Mouse (Mus musculus): ENCODE measurements around the gene Lyzl6. TPM values are rescaled to one million over a fixed set of nuclear protein-coding genes. Genes with fewer than 3 reads are reported as not detected.

Lyzl6 gene
- polyA plus RNA-seq, 1 experiment from 2014 or later, result not detected

DNA sequence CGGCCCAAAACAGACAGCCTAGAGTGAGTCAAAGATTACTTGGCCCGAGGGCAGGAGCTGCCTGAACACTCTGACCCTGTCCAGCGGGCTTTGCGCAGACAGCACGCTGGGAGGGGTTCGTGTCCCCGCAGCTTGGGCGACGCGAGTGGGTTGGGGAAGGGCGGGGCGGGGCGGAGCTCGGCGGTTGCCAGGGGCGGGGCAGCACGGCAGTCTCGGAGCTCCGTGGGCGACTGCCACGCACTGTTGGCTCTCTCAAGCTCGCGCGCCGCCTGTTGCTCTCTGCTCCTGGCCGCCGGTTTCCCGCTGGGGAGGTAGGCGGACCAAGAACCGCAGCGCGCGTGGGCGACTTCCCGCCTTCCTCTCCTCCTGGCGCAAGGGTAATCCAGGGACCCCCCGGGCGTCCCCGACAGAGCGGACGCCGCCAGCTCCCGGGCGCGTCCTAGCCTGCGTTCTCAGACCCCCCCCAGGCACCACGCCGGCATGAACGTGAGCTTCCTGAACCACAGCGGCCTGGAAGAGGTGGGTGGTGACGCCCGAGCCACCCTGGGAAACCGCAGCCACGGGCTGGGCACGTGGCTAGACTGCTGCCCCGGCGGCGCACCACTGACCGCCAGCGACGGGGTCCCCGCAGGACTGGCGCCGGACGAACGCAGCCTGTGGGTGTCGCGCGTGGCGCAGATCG is 10.8 kb upstream of the Lyzl6 start, which contains the start of gene Rprml:
Rprml (plus strand) TSS at position 270 of the 682 bp plus-strand sequence.
- 1% methylated on average over 65 of the region's 71 CpGs for WGBS
- H3K9ac ChIP-seq (ENCODE audit: low read depth, low read length), result peak within 1 kb of the TSS; percentile 46
- peak within 1 kb of the TSS; percentile 48 for H3K4me3 ChIP-seq (ENCODE audit: low read depth, low read length)
- H3K27me3 ChIP-seq (ENCODE audit: control insufficient read depth, insufficient read depth, low read depth, low read length), result peaks cover 70% of the 10 kb centered on the region
- H3K27ac ChIP-seq (ENCODE audit: low read length), result no peak within 1 kb of the TSS
- H3K4me2 ChIP-seq (ENCODE audit: low read length), result peak within 1 kb of the TSS; percentile 84
- no peaks in the 10 kb centered on the region for H3K9me3 ChIP-seq (replicated peaks; ENCODE audit: control insufficient read depth, low read length, poor library complexity, severe bottlenecking)
- peaks cover 15% of the 10 kb centered on the region for H3K4me1 ChIP-seq (ENCODE audit: control insufficient read depth, insufficient read depth, low read length)
- H3K36me3 ChIP-seq (ENCODE audit: control insufficient read depth, insufficient read depth, low read length), result no peaks in the 10 kb centered on the region
- ATAC-seq, result peak; percentile 42; the same call in 1 of the 2 replicates

DNA sequence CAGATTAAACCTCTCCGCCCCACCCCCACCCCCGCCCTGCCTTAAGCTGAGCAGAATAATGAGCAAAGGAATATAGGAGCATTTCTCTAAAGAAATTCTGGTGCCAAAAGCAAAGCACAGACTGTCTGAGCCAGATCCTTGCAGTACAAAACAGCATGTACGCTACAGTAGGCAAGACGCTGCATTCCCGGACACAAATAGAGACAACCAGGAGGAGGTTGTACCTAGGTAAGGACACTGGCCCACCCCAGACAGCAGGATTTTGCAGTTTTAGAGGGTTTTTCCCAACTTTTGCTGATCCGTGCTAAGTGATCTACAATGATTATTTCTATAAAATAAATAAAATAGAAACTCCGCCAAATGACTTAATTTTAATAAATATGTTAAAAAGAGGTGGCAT is 10.0 kb upstream of the Lyzl6 start:
- H3K27ac ChIP-seq (ENCODE audit: low read length), result no peak overlapping the region
- 27% methylated on average over 7 of the region's 7 CpGs for WGBS
- H3K4me2 ChIP-seq (ENCODE audit: low read length), result no peak overlapping the region
- no peak overlapping the region for H3K9ac ChIP-seq (ENCODE audit: low read depth, low read length)
- no peaks in the 10 kb centered on the region for H3K9me3 ChIP-seq (replicated peaks; ENCODE audit: control insufficient read depth, low read length, poor library complexity, severe bottlenecking)
- H3K27me3 ChIP-seq (ENCODE audit: control insufficient read depth, insufficient read depth, low read depth, low read length), result peaks cover 70% of the 10 kb centered on the region
- H3K4me1 ChIP-seq (ENCODE audit: control insufficient read depth, insufficient read depth, low read length), result peaks cover 15% of the 10 kb centered on the region
- no peak overlapping the region for H3K4me3 ChIP-seq (ENCODE audit: low read depth, low read length)
- no peak for ATAC-seq
- H3K36me3 ChIP-seq (ENCODE audit: control insufficient read depth, insufficient read depth, low read length), result no peaks in the 10 kb centered on the region

DNA sequence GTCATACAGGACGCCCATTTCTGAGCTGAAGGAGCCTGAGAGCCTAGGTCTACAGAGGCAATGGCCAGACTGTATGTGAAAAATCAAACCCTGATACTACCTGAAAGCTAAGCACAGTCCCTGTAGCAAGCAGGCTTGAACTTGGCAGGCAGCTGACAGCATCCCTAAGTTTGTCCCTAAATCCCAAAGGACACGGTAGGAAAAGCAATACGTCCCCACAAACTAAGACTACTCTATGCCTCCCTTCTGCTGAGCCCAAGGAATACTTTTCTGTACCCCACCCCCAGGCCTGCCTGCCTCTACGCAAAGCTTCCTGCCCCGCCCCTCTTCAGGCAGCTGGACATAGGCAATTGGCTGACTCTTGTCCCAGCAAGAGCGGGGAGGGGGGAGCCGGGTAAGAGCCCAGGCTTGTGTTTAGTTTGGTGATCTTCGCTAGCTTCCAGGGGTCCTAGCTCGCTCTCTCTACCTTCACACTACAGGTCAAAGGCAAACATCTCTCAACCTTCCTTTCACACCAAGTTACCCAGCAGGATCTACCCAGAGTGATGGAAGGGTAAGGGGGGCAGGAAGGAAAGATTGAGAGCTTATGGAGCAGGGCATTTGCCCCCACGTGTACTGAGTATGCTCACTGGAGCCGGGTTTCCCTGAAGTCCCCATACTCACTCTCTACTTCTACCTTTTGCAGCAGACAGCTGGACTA is 9.4 kb upstream of the Lyzl6 start:
- Histone ChIP-seq H3K4me2 (ENCODE audit: low read length) (no peak overlapping the region), H3K9me3 (replicated peaks; ENCODE audit: control insufficient read depth, low read length, poor library complexity, severe bottlenecking) (no peaks in the 10 kb centered on the region), H3K4me3 (ENCODE audit: low read depth, low read length) (no peak overlapping the region), H3K27ac (ENCODE audit: low read length) (no peak overlapping the region), H3K36me3 (ENCODE audit: control insufficient read depth, insufficient read depth, low read length) (no peaks in the 10 kb centered on the region), H3K4me1 (ENCODE audit: control insufficient read depth, insufficient read depth, low read length) (peaks cover 15% of the 10 kb centered on the region), H3K27me3 (ENCODE audit: control insufficient read depth, insufficient read depth, low read depth, low read length) (peaks cover 64% of the 10 kb centered on the region), H3K9ac (ENCODE audit: low read depth, low read length) (no peak overlapping the region)
- no peak for ATAC-seq
- WGBS, result 9% methylated on average over 11 of the region's 11 CpGs

DNA sequence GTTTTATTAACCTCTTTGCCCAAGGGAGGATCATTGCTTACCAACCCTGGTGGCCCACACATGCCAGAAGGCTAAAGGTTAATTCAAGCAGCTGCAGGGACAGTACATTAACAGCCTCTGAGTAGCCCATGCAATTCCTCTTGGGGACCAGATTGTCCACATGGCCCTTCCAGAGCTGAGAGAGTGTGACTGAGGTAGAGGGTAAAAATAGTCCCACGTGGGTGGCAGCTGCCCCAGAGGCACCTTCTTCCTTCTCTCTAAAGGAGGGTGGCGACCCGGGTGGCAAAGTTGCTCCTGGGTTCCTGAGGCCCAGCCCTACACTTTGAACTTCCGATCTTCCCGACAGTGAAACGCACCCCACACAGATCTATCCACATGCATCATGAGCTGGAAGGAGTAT is 7.6 kb upstream of the Lyzl6 start:
- H3K4me2 ChIP-seq (ENCODE audit: low read length), result no peak overlapping the region
- ATAC-seq, result no peak
- H3K4me3 ChIP-seq (ENCODE audit: low read depth, low read length), result no peak overlapping the region
- H3K9me3 ChIP-seq (replicated peaks; ENCODE audit: control insufficient read depth, low read length, poor library complexity, severe bottlenecking), result no peaks in the 10 kb centered on the region
- H3K9ac ChIP-seq (ENCODE audit: low read depth, low read length), result no peak overlapping the region
- peaks cover 15% of the 10 kb centered on the region for H3K4me1 ChIP-seq (ENCODE audit: control insufficient read depth, insufficient read depth, low read length)
- WGBS, result 88% methylated on average over 6 of the region's 6 CpGs
- H3K36me3 ChIP-seq (ENCODE audit: control insufficient read depth, insufficient read depth, low read length), result no peaks in the 10 kb centered on the region
- no peak overlapping the region for H3K27ac ChIP-seq (ENCODE audit: low read length)
- peaks cover 46% of the 10 kb centered on the region for H3K27me3 ChIP-seq (ENCODE audit: control insufficient read depth, insufficient read depth, low read depth, low read length)

DNA sequence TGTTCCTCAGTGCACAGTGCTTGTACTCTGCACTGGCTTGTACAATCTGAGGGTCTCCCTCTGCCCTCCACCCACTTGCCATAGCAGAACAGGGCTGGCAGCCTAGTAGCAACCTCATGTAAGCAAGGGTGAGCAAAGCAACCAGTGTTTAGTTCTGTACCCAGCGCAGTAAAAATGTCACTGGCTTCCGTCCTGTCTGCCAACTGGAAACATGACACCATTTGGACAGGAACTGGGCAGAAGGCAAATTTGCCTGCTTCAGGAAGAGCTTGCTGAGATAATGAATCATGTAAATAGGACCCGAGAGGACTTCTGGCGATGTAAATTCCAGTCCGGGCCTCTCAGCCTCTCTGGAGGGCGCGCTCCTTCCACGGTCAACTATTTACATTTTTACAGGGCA is 7.0 kb upstream of the Lyzl6 start:
- H3K4me2 ChIP-seq (ENCODE audit: low read length), result no peak overlapping the region
- WGBS, result 82% methylated on average over 8 of the region's 8 CpGs
- no peaks in the 10 kb centered on the region for H3K36me3 ChIP-seq (ENCODE audit: control insufficient read depth, insufficient read depth, low read length)
- no peak for ATAC-seq
- H3K4me3 ChIP-seq (ENCODE audit: low read depth, low read length), result no peak overlapping the region
- no peaks in the 10 kb centered on the region for H3K9me3 ChIP-seq (replicated peaks; ENCODE audit: control insufficient read depth, low read length, poor library complexity, severe bottlenecking)
- H3K4me1 ChIP-seq (ENCODE audit: control insufficient read depth, insufficient read depth, low read length), result peaks cover 15% of the 10 kb centered on the region
- H3K27ac ChIP-seq (ENCODE audit: low read length), result no peak overlapping the region
- H3K27me3 ChIP-seq (ENCODE audit: control insufficient read depth, insufficient read depth, low read depth, low read length), result peaks cover 41% of the 10 kb centered on the region
- H3K9ac ChIP-seq (ENCODE audit: low read depth, low read length), result no peak overlapping the region

DNA sequence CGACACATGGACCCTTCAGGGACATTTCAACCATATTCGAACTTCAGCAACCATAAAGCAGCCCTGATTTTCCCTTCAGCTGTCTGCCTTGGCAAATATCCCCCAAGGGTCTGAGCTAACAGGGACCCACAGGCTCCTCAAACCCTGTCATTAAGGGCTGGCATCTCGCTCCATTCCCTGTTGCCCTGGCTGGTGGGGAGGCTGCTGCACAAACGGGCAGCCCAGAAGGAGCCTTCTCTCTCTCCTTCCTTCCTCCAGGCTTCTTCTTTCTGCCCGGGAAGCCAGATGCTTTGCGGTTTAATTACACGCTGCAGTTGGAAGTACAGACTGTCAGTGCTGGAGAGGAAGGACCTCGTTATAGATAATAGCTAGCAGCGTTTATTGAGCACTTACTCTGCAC is 4.5 kb upstream of the Lyzl6 start:
- Histone ChIP-seq H3K9me3 (replicated peaks; ENCODE audit: control insufficient read depth, low read length, poor library complexity, severe bottlenecking) (no peaks in the 10 kb centered on the region), H3K9ac (ENCODE audit: low read depth, low read length) (no peak overlapping the region), H3K27me3 (ENCODE audit: control insufficient read depth, insufficient read depth, low read depth, low read length) (peaks cover 20% of the 10 kb centered on the region), H3K4me3 (ENCODE audit: low read depth, low read length) (no peak overlapping the region), H3K27ac (ENCODE audit: low read length) (no peak overlapping the region), H3K36me3 (ENCODE audit: control insufficient read depth, insufficient read depth, low read length) (no peaks in the 10 kb centered on the region), H3K4me2 (ENCODE audit: low read length) (no peak overlapping the region), H3K4me1 (ENCODE audit: control insufficient read depth, insufficient read depth, low read length) (no peaks in the 10 kb centered on the region; the same call in 1 of the 2 replicates)
- WGBS, result 72% methylated on average over 9 of the region's 9 CpGs
- ATAC-seq, result no peak

DNA sequence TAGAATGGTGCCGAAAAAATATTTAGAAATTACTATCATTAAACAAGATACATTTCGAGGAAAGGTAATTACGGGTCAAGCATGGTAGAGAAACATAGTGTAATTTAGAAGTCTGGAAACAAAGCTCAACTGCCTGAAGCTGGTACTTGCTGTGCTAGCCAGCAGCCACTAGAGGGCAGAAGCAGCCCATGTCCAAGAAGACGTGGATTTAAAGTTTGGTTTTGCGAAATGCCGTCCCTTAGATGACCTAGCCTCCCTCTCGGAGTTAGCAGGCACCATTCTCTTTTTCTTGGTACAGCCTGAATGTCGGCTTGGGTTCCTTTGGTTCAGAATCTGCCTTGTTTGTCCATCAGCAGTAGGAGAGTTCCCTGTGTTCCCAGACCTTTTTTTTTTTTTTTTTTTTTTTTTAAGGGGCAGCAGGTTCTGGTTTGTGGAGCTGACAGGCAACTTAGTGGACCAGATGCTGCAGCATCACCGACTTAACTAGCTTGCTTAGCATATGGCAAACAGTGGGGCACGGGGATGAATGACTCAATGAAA is 787 bp upstream of the Lyzl6 start:
- Histone ChIP-seq H3K4me3 (ENCODE audit: low read depth, low read length) (no peak overlapping the region), H3K4me1 (ENCODE audit: control insufficient read depth, insufficient read depth, low read length) (no peaks in the 10 kb centered on the region; the same call in 1 of the 2 replicates), H3K4me2 (ENCODE audit: low read length) (peak overlapping the region; percentile 14; the same call in 1 of the 2 replicates), H3K9ac (ENCODE audit: low read depth, low read length) (no peak overlapping the region), H3K27me3 (ENCODE audit: control insufficient read depth, insufficient read depth, low read depth, low read length) (peaks cover 3% of the 10 kb centered on the region), H3K9me3 (replicated peaks; ENCODE audit: control insufficient read depth, low read length, poor library complexity, severe bottlenecking) (no peaks in the 10 kb centered on the region), H3K36me3 (ENCODE audit: control insufficient read depth, insufficient read depth, low read length) (no peaks in the 10 kb centered on the region), H3K27ac (ENCODE audit: low read length) (no peak overlapping the region)
- 2% methylated on average over 10 of the region's 10 CpGs for WGBS
- no peak for ATAC-seq

DNA sequence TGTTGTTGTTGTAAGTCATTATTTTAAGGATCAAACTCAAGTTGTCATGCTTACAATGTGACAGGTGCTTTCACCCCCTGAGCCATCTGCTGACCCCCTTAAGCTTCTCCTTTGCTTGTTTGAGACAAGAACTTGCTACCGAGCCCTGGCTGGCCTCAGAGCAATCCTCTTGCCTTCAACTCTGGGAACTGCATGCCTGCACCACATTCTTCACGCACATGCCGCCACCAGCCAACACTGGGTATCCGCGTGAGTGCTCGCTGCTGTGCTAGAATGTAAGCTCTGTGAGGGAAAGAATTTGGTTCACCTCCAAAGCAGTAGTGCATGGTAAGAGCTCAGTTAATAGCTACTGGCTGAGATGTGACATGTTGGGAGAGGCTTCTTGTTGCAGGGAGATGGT is 2.4 kb downstream of the Lyzl6 start:
- no peak for ATAC-seq
- Histone ChIP-seq H3K4me2 (ENCODE audit: low read length) (no peak overlapping the region), H3K27ac (ENCODE audit: low read length) (no peak overlapping the region), H3K9me3 (replicated peaks; ENCODE audit: control insufficient read depth, low read length, poor library complexity, severe bottlenecking) (no peaks in the 10 kb centered on the region), H3K4me3 (ENCODE audit: low read depth, low read length) (no peak overlapping the region), H3K27me3 (ENCODE audit: control insufficient read depth, insufficient read depth, low read depth, low read length) (peaks cover 3% of the 10 kb centered on the region), H3K9ac (ENCODE audit: low read depth, low read length) (no peak overlapping the region), H3K4me1 (ENCODE audit: control insufficient read depth, insufficient read depth, low read length) (no peaks in the 10 kb centered on the region; the same call in 1 of the 2 replicates), H3K36me3 (ENCODE audit: control insufficient read depth, insufficient read depth, low read length) (no peaks in the 10 kb centered on the region)
- WGBS, result 90% methylated on average over 6 of the region's 6 CpGs

DNA sequence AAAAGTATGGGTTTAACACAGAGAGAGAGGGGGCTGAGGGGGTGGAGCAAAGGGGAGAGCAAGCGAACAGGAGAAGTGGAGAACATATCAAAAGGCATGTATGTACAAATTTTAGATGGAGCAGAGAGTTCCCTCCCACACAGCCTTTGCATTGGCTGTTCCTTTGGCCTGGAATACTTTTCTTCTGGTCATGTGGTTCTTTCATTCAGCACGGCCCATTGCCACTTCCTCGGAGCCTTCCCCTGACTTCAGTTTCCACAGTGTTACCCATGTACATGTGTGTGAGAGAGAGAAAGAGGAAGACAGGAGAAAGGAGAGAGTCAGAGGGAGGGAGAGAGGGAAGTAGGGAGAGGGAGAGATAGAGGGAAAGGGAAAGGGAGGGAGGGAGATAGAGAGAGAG is 3.2 kb downstream of the Lyzl6 start:
- Histone ChIP-seq H3K4me1 (ENCODE audit: control insufficient read depth, insufficient read depth, low read length) (no peaks in the 10 kb centered on the region; the same call in 1 of the 2 replicates), H3K27me3 (ENCODE audit: control insufficient read depth, insufficient read depth, low read depth, low read length) (peaks cover 3% of the 10 kb centered on the region), H3K9ac (ENCODE audit: low read depth, low read length) (no peak overlapping the region), H3K4me3 (ENCODE audit: low read depth, low read length) (no peak overlapping the region), H3K4me2 (ENCODE audit: low read length) (no peak overlapping the region), H3K27ac (ENCODE audit: low read length) (no peak overlapping the region), H3K9me3 (replicated peaks; ENCODE audit: control insufficient read depth, low read length, poor library complexity, severe bottlenecking) (no peaks in the 10 kb centered on the region), H3K36me3 (ENCODE audit: control insufficient read depth, insufficient read depth, low read length) (no peaks in the 10 kb centered on the region)
- WGBS, result 80% methylated on average over 3 of the region's 3 CpGs
- ATAC-seq, result no peak
